Mouse (Mus musculus) neural tube, embryonic 13.5 days (tissue): ENCODE measurements at regions not wholly inside any gene's neighbourhood (a gene's known extent, or its start where the extent isn't known, plus 50 kb on each side); places are given as distances from the start of the nearest gene placed in this dataset.

ENCODE experiments used
- ATAC-seq: fragments of 200-750 bp; cut with Nextera tagmentation; 2 replicates; pipeline ENCODE4 v1.8.0; 2017; ENCODE audit warnings: low read depth, mild to moderate bottlenecking, moderate TSS enrichment, moderate library complexity
- H3K27ac ChIP-seq: fragments of 300-500 bp; sonication (generic); replicated peaks from 2 replicates; pipeline ENCODE4 v1.5.1; 2015; ENCODE audit warnings: moderate library complexity, mild to moderate bottlenecking, inconsistent platforms
- H3K27me3 ChIP-seq: fragments of 300-500 bp; sonication (generic); 2 replicates; pipeline ENCODE4 v1.6.1; 2015; ENCODE audit warnings: mild to moderate bottlenecking, inconsistent platforms
- H3K36me3 ChIP-seq: fragments of 300-500 bp; sonication (generic); 2 replicates; pipeline ENCODE4 v1.6.1; 2015; ENCODE audit warnings: mild to moderate bottlenecking, inconsistent platforms
- H3K4me1 ChIP-seq: fragments of 300-500 bp; sonication (generic); replicated peaks from 2 replicates; pipeline ENCODE4 v1.6.1; 2015; ENCODE audit warnings: inconsistent platforms
- H3K4me2 ChIP-seq: fragments of 300-500 bp; sonication (generic); 2 replicates; pipeline ENCODE4 v1.6.1; 2015; ENCODE audit warnings: inconsistent platforms, mild to moderate bottlenecking, moderate library complexity
- H3K4me3 ChIP-seq: fragments of 300-500 bp; sonication (generic); 2 replicates; pipeline ENCODE4 v1.5.1; 2015; ENCODE audit warnings: mild to moderate bottlenecking, inconsistent platforms
- H3K9ac ChIP-seq: fragments of 300-500 bp; sonication (generic); 2 replicates; pipeline ENCODE4 v1.6.1; 2015; ENCODE audit warnings: moderate library complexity, mild to moderate bottlenecking, inconsistent platforms
- H3K9me3 ChIP-seq: fragments of 300-500 bp; sonication (generic); 2 replicates; pipeline ENCODE4 v1.6.1; 2016; ENCODE audit warnings: inconsistent platforms
- WGBS: fragments of 180-500 bp; shearing (Covaris S2); methylation state at CpG from one replicate; pipeline ENCODE4 v1.1.7; 2015; 5-methylcytosine and 5-hydroxymethylcytosine counted together

DNA sequence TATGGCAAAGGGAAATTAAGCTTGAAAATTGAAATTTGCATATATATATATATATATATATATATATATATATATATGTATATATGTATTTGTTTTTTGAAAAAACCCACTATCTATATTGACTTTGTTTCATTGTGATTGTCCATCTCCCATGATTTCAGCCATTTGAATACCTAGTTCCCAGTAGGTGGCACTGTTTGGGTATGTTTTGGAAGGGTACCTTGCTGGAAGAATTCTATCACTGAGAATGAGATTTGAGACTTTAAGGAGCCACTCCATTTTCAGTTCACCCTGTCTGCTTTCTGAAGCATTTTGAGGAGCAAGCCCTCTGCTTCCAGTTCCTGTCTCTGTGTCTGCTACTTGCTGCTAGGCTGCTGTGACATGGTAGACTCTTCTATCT is 72.8 kb upstream of the Ugt8a start:
- Histone ChIP-seq H3K4me3 (no peak overlapping the region), H3K4me2 (no peak overlapping the region), H3K9ac (no peak overlapping the region), H3K27ac (no peak overlapping the region), H3K4me1 (no peaks in the 10 kb centered on the region), H3K27me3 (no peaks in the 10 kb centered on the region), H3K36me3 (no peaks in the 10 kb centered on the region), H3K9me3 (no peaks in the 10 kb centered on the region)
- no peak for ATAC-seq

DNA sequence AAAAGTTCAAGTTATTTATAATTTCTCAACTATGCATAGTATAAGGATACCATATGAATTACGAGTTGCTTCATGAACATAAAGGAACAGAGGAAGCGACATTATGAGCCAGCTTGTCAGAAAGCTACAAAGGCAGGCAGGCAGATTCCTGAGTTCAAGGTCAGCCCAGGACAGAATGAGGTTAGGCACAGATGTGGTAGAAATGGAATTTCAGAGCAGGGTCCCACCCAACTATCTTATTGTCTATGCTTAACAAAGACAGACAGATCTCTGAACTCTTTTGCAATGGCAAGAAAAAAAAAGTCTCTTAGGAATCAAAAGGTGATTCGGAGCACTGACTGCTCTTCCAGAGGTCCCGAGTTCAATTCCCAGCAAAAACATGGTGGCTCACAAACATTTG is 77.7 kb upstream of the Ugt8a start:
- Histone ChIP-seq H3K9me3 (no peaks in the 10 kb centered on the region), H3K4me2 (no peak overlapping the region), H3K36me3 (no peaks in the 10 kb centered on the region), H3K9ac (no peak overlapping the region), H3K27me3 (no peaks in the 10 kb centered on the region), H3K27ac (no peak overlapping the region), H3K4me3 (no peak overlapping the region), H3K4me1 (no peaks in the 10 kb centered on the region)
- ATAC-seq, result no peak
- WGBS, result 88% methylated on average over 4 of the region's 4 CpGs

DNA sequence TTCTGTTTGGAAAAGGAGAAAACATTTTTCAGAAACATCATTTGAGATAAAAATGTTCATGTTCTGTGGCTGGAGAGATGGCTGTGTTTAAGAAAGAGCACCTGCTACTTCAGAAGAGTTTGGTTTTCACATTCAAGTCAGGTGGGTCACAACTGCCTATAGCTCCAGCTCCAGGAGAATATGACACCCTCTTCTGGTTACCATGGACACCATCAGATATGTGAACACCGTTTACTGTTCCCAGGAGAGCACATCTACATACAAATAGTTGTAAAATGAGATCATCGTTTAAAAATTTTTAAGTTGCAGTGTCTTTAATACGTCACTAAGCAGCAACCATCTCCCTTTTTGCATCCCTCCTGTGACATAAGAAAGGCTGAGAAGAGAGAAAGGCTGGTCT is 105.9 kb upstream of the Ugt8a start:
- Histone ChIP-seq H3K27ac (no peak overlapping the region), H3K4me2 (no peak overlapping the region), H3K9me3 (no peaks in the 10 kb centered on the region), H3K9ac (no peak overlapping the region), H3K36me3 (no peaks in the 10 kb centered on the region), H3K4me1 (no peaks in the 10 kb centered on the region), H3K27me3 (no peaks in the 10 kb centered on the region), H3K4me3 (no peak overlapping the region)
- 17% methylated on average over 3 of the region's 3 CpGs for WGBS
- no peak for ATAC-seq

DNA sequence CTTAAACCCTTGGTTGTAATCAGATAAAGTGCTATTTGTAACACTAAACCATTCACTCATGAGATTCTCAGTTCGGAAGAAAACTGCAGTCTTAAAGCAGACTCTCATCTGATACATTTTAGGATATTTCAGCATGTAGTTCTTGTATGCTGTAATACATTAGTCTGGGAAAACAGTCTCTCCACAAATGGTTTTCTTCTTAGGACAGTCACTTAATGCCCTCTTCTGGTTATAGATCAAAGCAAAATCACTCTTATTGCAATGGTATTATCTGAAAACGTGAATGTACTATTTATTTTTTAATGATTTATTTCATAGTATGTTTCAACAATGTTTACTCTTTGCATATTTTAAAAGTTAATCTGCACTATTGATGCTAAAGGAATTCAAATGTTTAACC is 106.4 kb upstream of the Ugt8a start:
- H3K27ac ChIP-seq, result no peak overlapping the region
- H3K9me3 ChIP-seq, result no peaks in the 10 kb centered on the region
- no peak for ATAC-seq
- H3K4me2 ChIP-seq, result no peak overlapping the region
- H3K4me1 ChIP-seq, result no peaks in the 10 kb centered on the region
- H3K4me3 ChIP-seq, result no peak overlapping the region
- no peaks in the 10 kb centered on the region for H3K36me3 ChIP-seq
- no peaks in the 10 kb centered on the region for H3K27me3 ChIP-seq
- WGBS, result 60% methylated on average over 2 of the region's 2 CpGs
- no peak overlapping the region for H3K9ac ChIP-seq

DNA sequence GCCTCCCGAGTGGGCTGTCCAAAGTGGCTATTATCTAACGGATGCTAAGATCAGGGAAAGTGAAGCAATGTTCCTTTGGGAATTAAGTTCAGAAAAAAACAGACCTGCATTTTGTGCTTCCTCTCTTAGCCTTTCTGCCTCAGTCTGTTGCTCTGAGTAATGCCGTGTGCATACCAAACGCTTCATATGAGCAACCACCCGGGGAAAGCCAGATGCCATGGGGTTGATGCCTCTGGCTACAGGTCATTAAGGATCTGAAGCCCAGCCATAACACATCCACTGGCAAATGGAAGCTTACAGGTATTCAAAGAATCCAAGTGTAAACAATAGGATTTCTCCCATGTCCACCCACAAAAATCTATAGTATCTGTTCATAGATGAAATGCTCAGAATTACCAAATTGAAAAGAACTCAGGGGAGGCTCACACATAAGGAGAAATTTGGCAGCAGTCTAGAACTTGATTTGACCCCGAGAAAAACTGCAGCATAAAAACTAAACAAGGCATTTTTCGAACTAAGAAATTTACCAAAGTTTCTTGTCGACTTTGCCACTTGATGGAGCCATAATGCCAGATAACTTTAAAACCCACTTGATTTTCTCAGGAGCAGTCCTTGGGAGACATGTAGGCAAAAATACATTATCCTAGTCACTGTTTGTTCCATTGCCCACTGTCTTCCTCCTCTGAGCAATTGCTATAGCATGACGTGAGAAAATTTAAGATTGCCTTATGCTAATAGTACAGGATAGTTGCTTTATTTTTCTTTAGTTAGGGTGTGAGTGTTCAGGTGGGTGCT is 107.8 kb upstream of the Ugt8a start:
- no peak for ATAC-seq

DNA sequence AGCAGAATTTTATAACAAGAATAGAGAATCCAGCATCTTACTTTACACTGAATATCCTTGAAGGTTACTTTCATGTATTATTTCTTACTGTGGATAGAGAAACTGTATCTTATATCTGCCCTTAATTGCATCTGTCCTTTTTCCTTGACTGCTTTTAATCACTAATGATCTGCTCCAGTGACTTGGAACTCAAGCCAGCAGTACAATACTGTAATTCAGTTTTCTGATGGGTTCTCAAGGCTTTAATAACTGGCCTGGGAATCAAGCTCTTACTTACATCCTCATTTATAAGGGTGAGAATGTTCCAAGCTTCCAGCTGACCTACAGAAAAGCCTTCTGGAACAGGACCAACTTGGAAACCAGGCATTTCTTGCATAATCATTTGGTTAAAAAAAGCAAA is 120.2 kb upstream of the Ugt8a start:
- Histone ChIP-seq H3K4me3 (no peak overlapping the region), H3K9me3 (no peaks in the 10 kb centered on the region), H3K36me3 (no peaks in the 10 kb centered on the region), H3K9ac (no peak overlapping the region), H3K4me1 (no peaks in the 10 kb centered on the region), H3K27ac (no peak overlapping the region), H3K4me2 (no peak overlapping the region), H3K27me3 (no peaks in the 10 kb centered on the region)
- no peak for ATAC-seq

More for the DNA sequence above, 107.8 kb upstream of the Ugt8a start:
- H3K27me3 ChIP-seq, result no peaks in the 10 kb centered on the region
- no peaks in the 10 kb centered on the region for H3K4me1 ChIP-seq
- H3K9ac ChIP-seq, result no peak overlapping the region
- H3K4me2 ChIP-seq, result no peak overlapping the region
- no peak overlapping the region for H3K4me3 ChIP-seq
- H3K27ac ChIP-seq, result no peak overlapping the region
- 77% methylated on average over 9 of the region's 9 CpGs for WGBS
- H3K36me3 ChIP-seq, result no peaks in the 10 kb centered on the region
- no peaks in the 10 kb centered on the region for H3K9me3 ChIP-seq

DNA sequence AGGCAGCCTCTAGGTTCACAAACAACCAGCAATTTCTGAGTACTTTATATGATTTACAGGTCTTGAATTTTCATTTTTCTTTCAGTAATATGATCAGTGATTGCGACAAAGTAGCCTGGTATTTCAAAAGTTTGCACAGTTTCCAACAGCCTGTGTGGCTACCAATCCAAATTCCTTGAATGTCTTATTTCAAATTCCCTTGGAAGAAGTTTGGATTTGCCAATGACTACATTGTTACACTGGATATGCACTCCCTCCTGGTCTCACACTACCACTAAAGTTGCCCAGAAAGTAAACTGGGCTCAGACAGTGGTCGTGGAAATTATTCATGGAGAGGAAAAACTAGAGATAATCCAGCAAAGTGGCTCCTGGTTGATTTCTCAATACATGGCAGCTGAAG is 166.7 kb upstream of the Ugt8a start:
- no peaks in the 10 kb centered on the region for H3K9me3 ChIP-seq
- WGBS, result 90% methylated on average over 2 of the region's 2 CpGs
- ATAC-seq, result no peak
- H3K4me2 ChIP-seq, result no peak overlapping the region
- H3K4me1 ChIP-seq, result no peaks in the 10 kb centered on the region
- H3K27ac ChIP-seq, result no peak overlapping the region
- H3K36me3 ChIP-seq, result no peaks in the 10 kb centered on the region
- H3K9ac ChIP-seq, result no peak overlapping the region
- H3K27me3 ChIP-seq, result no peaks in the 10 kb centered on the region
- H3K4me3 ChIP-seq, result no peak overlapping the region

DNA sequence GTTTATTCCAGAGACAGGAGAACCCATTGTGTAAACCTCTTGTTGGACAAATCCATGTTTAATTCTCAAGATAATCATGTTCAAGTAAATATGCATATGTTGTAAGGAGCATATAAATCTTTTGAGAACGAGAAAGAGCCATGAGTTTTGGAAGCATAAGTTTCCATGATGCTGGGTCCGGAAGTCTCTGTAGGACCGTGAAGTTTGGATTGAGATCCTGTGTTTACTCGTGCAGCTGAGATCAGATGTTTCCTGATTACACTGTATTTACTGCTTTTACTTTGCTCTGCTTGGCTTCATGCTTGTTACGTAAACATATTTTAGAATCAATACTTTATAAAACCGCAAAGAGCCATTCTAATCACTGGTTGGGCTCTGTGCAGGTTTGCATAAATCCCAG is 171.0 kb upstream of the Ugt8a start:
- no peaks in the 10 kb centered on the region for H3K27me3 ChIP-seq
- no peaks in the 10 kb centered on the region for H3K9me3 ChIP-seq
- H3K4me1 ChIP-seq, result no peaks in the 10 kb centered on the region
- ATAC-seq, result no peak
- no peak overlapping the region for H3K27ac ChIP-seq
- H3K4me3 ChIP-seq, result no peak overlapping the region
- H3K9ac ChIP-seq, result no peak overlapping the region
- H3K36me3 ChIP-seq, result no peaks in the 10 kb centered on the region
- 89% methylated on average over 6 of the region's 6 CpGs for WGBS
- H3K4me2 ChIP-seq, result no peak overlapping the region

DNA sequence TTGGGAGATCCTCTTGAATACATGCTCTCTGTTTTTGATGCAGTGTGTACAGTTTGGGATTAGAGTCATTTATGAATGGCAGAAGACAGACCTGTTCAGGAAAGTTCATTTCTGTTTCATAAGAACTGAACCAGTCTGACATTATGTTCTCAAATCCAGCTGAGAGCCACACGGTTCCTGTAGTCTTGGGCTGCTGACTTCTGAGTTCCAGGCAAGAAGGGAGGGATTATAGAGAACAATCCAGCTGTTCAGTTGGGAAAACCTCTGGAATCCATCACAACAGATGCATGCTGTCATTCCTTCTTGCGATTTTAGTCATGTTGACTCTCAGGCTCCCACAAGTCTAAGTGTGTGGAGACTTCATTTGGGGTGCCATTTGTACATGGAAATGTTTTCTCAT is 179.4 kb upstream of the Ugt8a start:
- no peak for ATAC-seq
- no peaks in the 10 kb centered on the region for H3K9me3 ChIP-seq
- no peaks in the 10 kb centered on the region for H3K4me1 ChIP-seq
- no peak overlapping the region for H3K27ac ChIP-seq
- WGBS, result 81% methylated on average over 2 of the region's 2 CpGs
- no peak overlapping the region for H3K4me3 ChIP-seq
- no peaks in the 10 kb centered on the region for H3K36me3 ChIP-seq
- no peaks in the 10 kb centered on the region for H3K27me3 ChIP-seq
- H3K4me2 ChIP-seq, result no peak overlapping the region
- H3K9ac ChIP-seq, result no peak overlapping the region

DNA sequence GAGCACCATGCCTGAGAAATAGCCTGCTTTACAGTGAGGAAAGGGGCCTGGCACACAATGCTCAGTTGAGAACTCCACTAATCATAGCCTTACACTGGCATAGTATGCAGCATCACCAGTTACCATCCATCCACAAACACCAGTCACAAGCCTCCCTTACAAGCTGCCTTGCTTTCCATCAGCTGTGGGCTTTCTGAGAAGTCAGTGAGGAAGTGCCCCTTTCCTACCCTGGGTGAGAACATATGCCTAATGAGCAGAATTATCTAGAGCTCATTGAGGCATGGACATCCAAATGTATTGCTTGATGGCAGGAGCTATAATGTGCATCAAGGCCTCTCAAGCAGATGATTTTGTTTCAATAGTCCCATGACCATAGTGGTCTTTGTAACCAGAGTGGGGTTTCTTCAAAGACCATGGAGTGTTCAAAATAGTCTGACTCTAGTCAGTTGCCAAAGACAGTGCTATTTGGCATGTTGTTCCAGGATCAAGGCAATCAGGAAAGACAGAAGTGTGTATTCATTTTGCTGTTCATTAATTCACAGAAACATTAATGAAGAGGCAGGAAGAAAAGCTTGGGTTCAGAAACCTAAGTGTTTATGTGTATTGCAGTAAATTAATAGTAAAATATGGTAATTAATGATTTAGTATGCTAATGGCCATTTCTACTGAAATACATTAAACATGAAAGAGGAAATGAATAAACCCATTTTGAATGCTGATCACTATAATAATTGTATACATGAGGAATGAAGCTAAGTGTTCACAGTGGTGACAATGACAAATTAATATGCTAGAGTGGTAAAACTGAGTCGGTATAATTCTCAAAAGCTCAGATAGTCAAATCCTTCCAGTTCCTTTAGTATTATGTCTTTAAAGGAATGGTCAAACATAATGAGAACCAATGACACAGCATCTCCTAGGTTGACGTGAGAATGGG is 184.2 kb upstream of the Ugt8a start:
- no peaks in the 10 kb centered on the region for H3K9me3 ChIP-seq
- H3K4me3 ChIP-seq, result no peak overlapping the region
- H3K27ac ChIP-seq, result no peak overlapping the region
- H3K4me1 ChIP-seq, result no peaks in the 10 kb centered on the region
- no peaks in the 10 kb centered on the region for H3K36me3 ChIP-seq
- no peak overlapping the region for H3K9ac ChIP-seq
- no peak overlapping the region for H3K4me2 ChIP-seq
- no peaks in the 10 kb centered on the region for H3K27me3 ChIP-seq
- ATAC-seq, result no peak
- 77% methylated on average over 2 of the region's 2 CpGs for WGBS

DNA sequence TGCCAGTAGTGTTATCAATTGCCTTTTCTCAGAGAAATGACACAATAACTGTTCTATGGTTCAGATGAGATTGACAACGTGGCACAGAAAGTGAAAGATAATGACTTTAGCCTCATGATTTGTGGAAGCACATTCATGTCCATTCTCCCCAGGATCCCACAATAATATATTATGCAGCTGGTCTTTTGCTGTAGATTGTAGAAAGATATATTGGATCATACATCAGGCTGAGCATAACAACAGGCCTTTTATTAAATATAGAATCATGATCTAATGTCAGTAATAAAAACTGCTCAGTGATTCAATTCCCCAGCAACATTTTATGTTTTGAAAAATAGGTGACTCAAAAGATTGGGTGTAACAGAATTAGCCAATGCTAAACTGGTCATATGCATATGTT is 196.9 kb upstream of the Arsj start:
- no peak; the same call in 1 of the 2 replicates for ATAC-seq
- WGBS, result 47% methylated on average over 1 of the region's 1 CpGs
- H3K36me3 ChIP-seq, result no peaks in the 10 kb centered on the region
- H3K27ac ChIP-seq, result no peak overlapping the region
- H3K9me3 ChIP-seq, result no peaks in the 10 kb centered on the region
- no peaks in the 10 kb centered on the region for H3K4me1 ChIP-seq
- no peak overlapping the region for H3K4me3 ChIP-seq
- H3K9ac ChIP-seq, result no peak overlapping the region
- no peak overlapping the region for H3K4me2 ChIP-seq
- no peaks in the 10 kb centered on the region for H3K27me3 ChIP-seq

DNA sequence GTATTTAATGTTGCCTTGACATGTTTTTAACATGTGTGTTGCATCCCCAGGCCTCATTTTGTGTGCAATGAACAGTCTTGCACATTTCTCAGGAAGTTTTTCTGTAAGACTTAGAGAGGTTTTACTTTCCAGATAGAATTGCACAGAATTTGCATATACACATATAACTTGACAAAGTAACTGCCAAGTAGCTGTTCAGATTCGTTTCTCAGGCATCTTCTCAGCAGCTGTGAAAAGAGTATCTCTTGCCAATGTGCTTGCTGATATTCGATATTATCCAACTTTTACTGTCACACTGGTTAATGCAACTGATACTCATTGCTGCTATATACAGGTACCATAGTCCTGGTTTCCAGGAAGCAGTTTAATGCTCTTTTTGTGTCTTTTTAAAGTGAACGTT is 154.5 kb upstream of the Arsj start:
- no peak overlapping the region for H3K4me2 ChIP-seq
- no peak overlapping the region for H3K4me3 ChIP-seq
- 83% methylated on average over 3 of the region's 3 CpGs for WGBS
- H3K4me1 ChIP-seq, result no peaks in the 10 kb centered on the region
- H3K9me3 ChIP-seq, result no peaks in the 10 kb centered on the region
- no peaks in the 10 kb centered on the region for H3K36me3 ChIP-seq
- H3K27me3 ChIP-seq, result no peaks in the 10 kb centered on the region
- H3K27ac ChIP-seq, result no peak overlapping the region
- H3K9ac ChIP-seq, result no peak overlapping the region
- no peak for ATAC-seq
